Mouse (Mus musculus) midbrain, postnatal 0 days (tissue): ENCODE data around the gene Spsb4. TPM values are rescaled to one million over a fixed set of nuclear protein-coding genes. Genes with fewer than 3 reads are reported as not detected.

Experiments
- ATAC-seq: fragments of 200-750 bp; cut with Nextera tagmentation; 2 replicates; pipeline ENCODE4 v1.8.0; 2017; ENCODE audit warnings: moderate number of reproducible peaks, mild to moderate bottlenecking, moderate TSS enrichment, moderate library complexity; ENCODE audit not compliant: low FRiP score
- DNase-seq: peaks from one replicate; pipeline ENCODE4 v3.0.0-alpha.2; 2015; ENCODE audit warnings: low spot score
- H3K27ac ChIP-seq: fragments of 300-500 bp; sonication (generic); 2 replicates; pipeline ENCODE4 v1.5.1; 2014; ENCODE audit warnings: low read depth, mild to moderate bottlenecking, low read length, mixed read lengths
- H3K27me3 ChIP-seq: fragments of 300-500 bp; sonication (generic); 2 replicates; pipeline ENCODE4 v1.6.1; 2014; ENCODE audit warnings: low read length, control low read depth, mixed read lengths; ENCODE audit not compliant: insufficient read depth
- H3K36me3 ChIP-seq: fragments of 300-500 bp; sonication (generic); 2 replicates; pipeline ENCODE4 v1.6.1; 2014; ENCODE audit warnings: low read length, control low read depth, mixed read lengths; ENCODE audit not compliant: insufficient read depth
- H3K4me1 ChIP-seq: fragments of 300-500 bp; sonication (generic); 2 replicates; pipeline ENCODE4 v1.6.1; 2014; ENCODE audit warnings: mild to moderate bottlenecking, control low read depth, antibody characterized with exemption, low read length, mixed read lengths; ENCODE audit not compliant: insufficient read depth
- H3K4me2 ChIP-seq: fragments of 300-500 bp; sonication (generic); 2 replicates; pipeline ENCODE4 v1.6.1; 2014; ENCODE audit warnings: low read depth, mild to moderate bottlenecking, low read length, mixed read lengths; ENCODE audit not compliant: poor library complexity, severe bottlenecking
- H3K4me3 ChIP-seq: fragments of 300-500 bp; sonication (generic); 2 replicates; pipeline ENCODE4 v1.5.1; 2014; ENCODE audit warnings: low read depth, mild to moderate bottlenecking, low read length, moderate library complexity
- H3K9ac ChIP-seq: fragments of 300-500 bp; sonication (generic); replicated peaks from 2 replicates; pipeline ENCODE4 v1.6.1; 2014; ENCODE audit warnings: mild to moderate bottlenecking, low read length, moderate library complexity, mixed read lengths; ENCODE audit not compliant: poor library complexity, severe bottlenecking
- H3K9me3 ChIP-seq: fragments of 300-500 bp; sonication (generic); 2 replicates; pipeline ENCODE4 v1.6.1; 2016; ENCODE audit warnings: low read length, control low read depth
- CTCF ChIP-seq: IDR thresholded peaks from 2 replicates; pipeline ENCODE4 v1.5.1; 2016; ENCODE audit warnings: antibody characterized with exemption, mild to moderate bottlenecking
- WGBS: fragments of 180-500 bp; shearing (Covaris S2); extraction: QIAGEN DNeasy Blood & Tissue Kit; methylation state at CpG from one replicate; pipeline ENCODE4 v1.1.7; 2014; 5-methylcytosine and 5-hydroxymethylcytosine counted together
- polyA plus RNA-seq: library from polyadenylated mRNA; unstranded; fragments of >200 nt; fragmentation: Nextera tagmentation; extraction: Ambion mirVana; gene quantifications from 2 replicates; pipeline ENCODE4 v1.2.1, GENCODE M21; 2015
- total RNA-seq: library from RNA; depleted of rRNA; stranded (reverse); fragments of >200 nt; gene quantifications from 2 replicates; pipeline ENCODE4 v1.2.3, GENCODE M21; 2014

The Spsb4 gene
- total and polyA plus RNA-seq, 2 experiments from 2014 or later: 21.2 to 38.9 TPM

- H3K27ac ChIP-seq: peak overlapping the region; percentile 59
- ATAC-seq (0 out of 2 replicates have a peak, but pooled peaks have one; percentile 29), DNase-seq (no peak)
- H3K4me1 ChIP-seq: peaks cover 7% of the 10 kb centered on the region
- 17% methylated on average over 6 of the region's 6 CpGs for WGBS
- H3K36me3 ChIP-seq: no peaks in the 10 kb centered on the region
- no peaks in the 10 kb centered on the region for H3K9me3 ChIP-seq
- no peak overlapping the region for H3K9ac ChIP-seq
- H3K27me3 ChIP-seq: no peaks in the 10 kb centered on the region
- H3K4me2 ChIP-seq: no peak overlapping the region
- H3K4me3 ChIP-seq: no peak overlapping the region
- no peak for TF ChIP-seq CTCF
Observed at GRCm38 (mm10) chr9:96956646-96957297, 61.9 kb downstream of the Spsb4 start.

GRCm38 (mm10) chr9:96954063-96954809 is 64.4 kb downstream of the Spsb4 start:
- WGBS: 77% methylated on average over 15 of the region's 15 CpGs
- Histone ChIP-seq H3K27ac (no peak overlapping the region), H3K4me1 (peaks cover 12% of the 10 kb centered on the region), H3K4me3 (no peak overlapping the region), H3K9ac (no peak overlapping the region), H3K9me3 (no peaks in the 10 kb centered on the region), H3K4me2 (no peak overlapping the region), H3K27me3 (no peaks in the 10 kb centered on the region), H3K36me3 (no peaks in the 10 kb centered on the region)
- no peak for ATAC-seq
- no peak for TF ChIP-seq CTCF
- no peak for DNase-seq

GRCm38 (mm10) chr9:96953443-96953842 is 65.2 kb downstream of the Spsb4 start:
- no peaks in the 10 kb centered on the region for H3K36me3 ChIP-seq
- H3K4me1 ChIP-seq: peaks cover 12% of the 10 kb centered on the region
- H3K4me2 ChIP-seq: no peak overlapping the region
- H3K9me3 ChIP-seq: no peaks in the 10 kb centered on the region
- DNase-seq (no peak), ATAC-seq (no peak)
- no peaks in the 10 kb centered on the region for H3K27me3 ChIP-seq
- WGBS: 94% methylated on average over 8 of the region's 8 CpGs
- H3K4me3 ChIP-seq: no peak overlapping the region
- no peak overlapping the region for H3K27ac ChIP-seq
- H3K9ac ChIP-seq: no peak overlapping the region
- TF ChIP-seq CTCF: no peak

- ATAC-seq: no peak
- H3K4me1 ChIP-seq: peaks cover 12% of the 10 kb centered on the region
- no peak for DNase-seq
- no peak overlapping the region for H3K4me2 ChIP-seq
- no peak overlapping the region for H3K27ac ChIP-seq
- no peak overlapping the region for H3K9ac ChIP-seq
- no peaks in the 10 kb centered on the region for H3K36me3 ChIP-seq
- H3K27me3 ChIP-seq: no peaks in the 10 kb centered on the region
- 87% methylated on average over 9 of the region's 9 CpGs for WGBS
- no peak for TF ChIP-seq CTCF
- H3K9me3 ChIP-seq: no peaks in the 10 kb centered on the region
- H3K4me3 ChIP-seq: no peak overlapping the region
Observed at GRCm38 (mm10) chr9:96952310-96952975, 66.2 kb downstream of the Spsb4 start.

- H3K4me1 ChIP-seq: peaks cover 5% of the 10 kb centered on the region; the same call in 1 of the 2 replicates
- no peaks in the 10 kb centered on the region for H3K27me3 ChIP-seq
- TF ChIP-seq CTCF: no peak
- WGBS: 65% methylated on average over 9 of the region's 9 CpGs
- ATAC-seq (no peak; the same call in 1 of the 2 replicates), DNase-seq (no peak)
- H3K9me3 ChIP-seq: no peaks in the 10 kb centered on the region
- H3K4me3 ChIP-seq: no peak overlapping the region
- H3K9ac ChIP-seq: no peak overlapping the region
- no peaks in the 10 kb centered on the region for H3K36me3 ChIP-seq
- no peak overlapping the region for H3K27ac ChIP-seq
- no peak overlapping the region for H3K4me2 ChIP-seq
Observed at GRCm38 (mm10) chr9:96949551-96949950, 69.1 kb downstream of the Spsb4 start.
